Mouse (Mus musculus) kidney, embryonic 14.5 days (tissue): Measurements from ENCODE around the gene Cspg4. TPM values are rescaled to one million over a fixed set of nuclear protein-coding genes. Genes with fewer than 3 reads are reported as not detected.

ENCODE experiments used
- ATAC-seq: fragments of 200-750 bp; cut with Nextera tagmentation; 2 replicates; pipeline ENCODE4 v1.8.0; 2017; ENCODE audit warnings: moderate number of reproducible peaks, mild to moderate bottlenecking, moderate TSS enrichment, moderate library complexity; ENCODE audit not compliant: low FRiP score, low TSS enrichment
- H3K27ac ChIP-seq: fragments of 300-500 bp; sonication (generic); 2 replicates; pipeline ENCODE4 v1.5.1; 2014; ENCODE audit warnings: low read depth, mild to moderate bottlenecking, low read length, moderate library complexity, mixed read lengths
- H3K27me3 ChIP-seq: fragments of 300-500 bp; sonication (generic); 2 replicates; pipeline ENCODE4 v1.6.1; 2014; ENCODE audit warnings: mild to moderate bottlenecking, low read length; ENCODE audit not compliant: control insufficient read depth, insufficient read depth
- H3K36me3 ChIP-seq: fragments of 300-500 bp; sonication (generic); 2 replicates; pipeline ENCODE4 v1.6.1; 2014; ENCODE audit warnings: low read length, mixed read lengths; ENCODE audit not compliant: control insufficient read depth, insufficient read depth
- H3K4me1 ChIP-seq: fragments of 300-500 bp; sonication (generic); 2 replicates; pipeline ENCODE4 v1.6.1; 2014; ENCODE audit warnings: low read length, mixed read lengths; ENCODE audit not compliant: control insufficient read depth, insufficient read depth
- H3K4me2 ChIP-seq: fragments of 300-500 bp; sonication (generic); replicated peaks from 2 replicates; pipeline ENCODE4 v1.6.1; 2014; ENCODE audit warnings: low read depth, mild to moderate bottlenecking, low read length
- H3K4me3 ChIP-seq: fragments of 300-500 bp; sonication (generic); 2 replicates; pipeline ENCODE4 v1.5.1; 2014; ENCODE audit warnings: mild to moderate bottlenecking, low read length
- H3K9ac ChIP-seq: fragments of 300-500 bp; sonication (generic); 2 replicates; pipeline ENCODE4 v1.6.1; 2014; ENCODE audit warnings: low read depth, mild to moderate bottlenecking, low read length, moderate library complexity
- H3K9me3 ChIP-seq: fragments of 300-500 bp; sonication (generic); 2 replicates; pipeline ENCODE4 v1.6.1; 2016; ENCODE audit warnings: low read length; ENCODE audit not compliant: control insufficient read depth
- WGBS: fragments of 180-500 bp; shearing (Covaris S2); extraction: QIAGEN DNeasy Blood & Tissue Kit; methylation state at CpG from one replicate; pipeline ENCODE4 v1.1.7; 2014; 5-methylcytosine and 5-hydroxymethylcytosine counted together
- polyA plus RNA-seq: library from polyadenylated mRNA; unstranded; fragments of >200 nt; fragmentation: Nextera tagmentation; extraction: Ambion mirVana; gene quantifications from 2 replicates; pipeline ENCODE4 v1.2.1, GENCODE M21; 2014

Cspg4 gene
- polyA plus RNA-seq, 1 experiment from 2014 or later = 19.2 TPM

GRCm38 (mm10) chr9:56891517-56892011 is 26.7 kb downstream of the Cspg4 start:
- no peaks in the 10 kb centered on the region for H3K9me3 ChIP-seq
- H3K36me3 ChIP-seq = peaks cover 22% of the 10 kb centered on the region; the same call in 1 of the 2 replicates
- peak overlapping the region; percentile 17; the same call in 1 of the 2 replicates for H3K4me2 ChIP-seq
- no peak overlapping the region for H3K4me3 ChIP-seq
- 29% methylated on average over 12 of the region's 12 CpGs for WGBS
- peaks cover 6% of the 10 kb centered on the region for H3K4me1 ChIP-seq
- peak; percentile 40 for ATAC-seq
- no peaks in the 10 kb centered on the region for H3K27me3 ChIP-seq
- no peak overlapping the region for H3K27ac ChIP-seq
- peak overlapping the region; percentile 18; the same call in 1 of the 2 replicates for H3K9ac ChIP-seq

- Histone ChIP-seq H3K36me3 (peaks cover 16% of the 10 kb centered on the region; the same call in 1 of the 2 replicates), H3K4me3 (no peak overlapping the region), H3K4me2 (no peak overlapping the region), H3K4me1 (peaks cover 6% of the 10 kb centered on the region), H3K27me3 (no peaks in the 10 kb centered on the region), H3K27ac (no peak overlapping the region), H3K9ac (0 out of 2 replicates have a peak overlapping the region, but pooled peaks have one; percentile 18), H3K9me3 (no peaks in the 10 kb centered on the region)
- 94% methylated on average over 10 of the region's 10 CpGs for WGBS
- ATAC-seq = no peak
These were observed 27.3 kb downstream of the Cspg4 start for GRCm38 (mm10) chr9:56892111-56892510.

GRCm38 (mm10) chr9:56893313-56893712 is 28.5 kb downstream of the Cspg4 start:
- H3K9me3 ChIP-seq = no peaks in the 10 kb centered on the region
- no peak overlapping the region for H3K27ac ChIP-seq

GRCm38 (mm10) chr9:56894006-56894405 is 29.2 kb downstream of the Cspg4 start:
- Histone ChIP-seq H3K4me1 (peaks cover 6% of the 10 kb centered on the region), H3K27me3 (no peaks in the 10 kb centered on the region), H3K4me3 (no peak overlapping the region), H3K9me3 (no peaks in the 10 kb centered on the region), H3K9ac (no peak overlapping the region), H3K36me3 (peaks cover 3% of the 10 kb centered on the region; the same call in 1 of the 2 replicates), H3K27ac (peak overlapping the region; percentile 30; the same call in 1 of the 2 replicates), H3K4me2 (no peak overlapping the region)
- ATAC-seq = no peak
- 24% methylated on average over 3 of the region's 3 CpGs for WGBS

More at GRCm38 (mm10) chr9:56893313-56893712, 28.5 kb downstream of the Cspg4 start:
- no peak for ATAC-seq
- Histone ChIP-seq H3K36me3 (peaks cover 5% of the 10 kb centered on the region; the same call in 1 of the 2 replicates), H3K4me1 (peaks cover 6% of the 10 kb centered on the region), H3K27me3 (no peaks in the 10 kb centered on the region), H3K4me3 (no peak overlapping the region), H3K9ac (0 out of 2 replicates have a peak overlapping the region, but pooled peaks have one; percentile 2), H3K4me2 (no peak overlapping the region)
- 59% methylated on average over 8 of the region's 8 CpGs for WGBS

- peaks cover 6% of the 10 kb centered on the region for H3K4me1 ChIP-seq
- H3K9ac ChIP-seq = no peak overlapping the region
- no peak overlapping the region for H3K4me2 ChIP-seq
- peaks cover 3% of the 10 kb centered on the region; the same call in 1 of the 2 replicates for H3K36me3 ChIP-seq
- no peaks in the 10 kb centered on the region for H3K27me3 ChIP-seq
- no peak overlapping the region for H3K4me3 ChIP-seq
- WGBS = 88% methylated on average over 12 of the region's 12 CpGs
- no peak overlapping the region for H3K27ac ChIP-seq
- no peaks in the 10 kb centered on the region for H3K9me3 ChIP-seq
- ATAC-seq = no peak
These were observed 31.9 kb downstream of the Cspg4 start for GRCm38 (mm10) chr9:56896779-56897178.

- ATAC-seq = 0 out of 2 replicates have a peak, but pooled peaks have one; percentile 33
- H3K27me3 ChIP-seq = no peaks in the 10 kb centered on the region
- no peak overlapping the region for H3K4me2 ChIP-seq
- no peaks in the 10 kb centered on the region for H3K9me3 ChIP-seq
- WGBS = 41% methylated on average over 11 of the region's 11 CpGs
- H3K9ac ChIP-seq = no peak overlapping the region
- no peaks in the 10 kb centered on the region for H3K4me1 ChIP-seq
- H3K4me3 ChIP-seq = no peak overlapping the region
- H3K27ac ChIP-seq = no peak overlapping the region
- H3K36me3 ChIP-seq = no peaks in the 10 kb centered on the region; the same call in 1 of the 2 replicates
These were observed 34.6 kb downstream of the Cspg4 start for GRCm38 (mm10) chr9:56899409-56899808.

- no peaks in the 10 kb centered on the region for H3K36me3 ChIP-seq
- no peak for ATAC-seq
- no peaks in the 10 kb centered on the region for H3K9me3 ChIP-seq
- no peak overlapping the region for H3K4me3 ChIP-seq
- H3K27ac ChIP-seq = no peak overlapping the region
- H3K27me3 ChIP-seq = no peaks in the 10 kb centered on the region
- H3K4me2 ChIP-seq = no peak overlapping the region
- no peak overlapping the region for H3K9ac ChIP-seq
- no peaks in the 10 kb centered on the region for H3K4me1 ChIP-seq
These were observed 35.2 kb downstream of the Cspg4 start for GRCm38 (mm10) chr9:56900060-56900459.

- H3K4me2 ChIP-seq = no peak overlapping the region
- WGBS = 16% methylated on average over 9 of the region's 9 CpGs
- no peak for ATAC-seq
- H3K9me3 ChIP-seq = no peaks in the 10 kb centered on the region
- H3K4me1 ChIP-seq = no peaks in the 10 kb centered on the region
- H3K9ac ChIP-seq = no peak overlapping the region; the same call in 1 of the 2 replicates
- H3K27ac ChIP-seq = no peak overlapping the region
- H3K4me3 ChIP-seq = no peak overlapping the region
- no peaks in the 10 kb centered on the region for H3K36me3 ChIP-seq
- H3K27me3 ChIP-seq = no peaks in the 10 kb centered on the region
These were observed 35.7 kb downstream of the Cspg4 start for GRCm38 (mm10) chr9:56900571-56900970.

- no peak overlapping the region for H3K4me3 ChIP-seq
- 55% methylated on average over 8 of the region's 8 CpGs for WGBS
- no peak for ATAC-seq
- no peaks in the 10 kb centered on the region for H3K4me1 ChIP-seq
- H3K4me2 ChIP-seq = no peak overlapping the region
- no peaks in the 10 kb centered on the region for H3K27me3 ChIP-seq
- no peaks in the 10 kb centered on the region for H3K36me3 ChIP-seq
- H3K27ac ChIP-seq = no peak overlapping the region
- no peak overlapping the region for H3K9ac ChIP-seq
- H3K9me3 ChIP-seq = no peaks in the 10 kb centered on the region
These were observed 36.4 kb downstream of the Cspg4 start for GRCm38 (mm10) chr9:56901187-56901586.
